Mouse (Mus musculus): Measurements from ENCODE around the gene Sept5. TPM values are rescaled to one million over a fixed set of nuclear protein-coding genes. Genes with fewer than 3 reads are reported as not detected.
A peak's percentile ranks its signal among the peaks of the same experiment; 100 is the strongest.

Gene Sept5
- polyA plus RNA-seq, 1 experiment from 2014 or later = 32.2 TPM

DNA sequence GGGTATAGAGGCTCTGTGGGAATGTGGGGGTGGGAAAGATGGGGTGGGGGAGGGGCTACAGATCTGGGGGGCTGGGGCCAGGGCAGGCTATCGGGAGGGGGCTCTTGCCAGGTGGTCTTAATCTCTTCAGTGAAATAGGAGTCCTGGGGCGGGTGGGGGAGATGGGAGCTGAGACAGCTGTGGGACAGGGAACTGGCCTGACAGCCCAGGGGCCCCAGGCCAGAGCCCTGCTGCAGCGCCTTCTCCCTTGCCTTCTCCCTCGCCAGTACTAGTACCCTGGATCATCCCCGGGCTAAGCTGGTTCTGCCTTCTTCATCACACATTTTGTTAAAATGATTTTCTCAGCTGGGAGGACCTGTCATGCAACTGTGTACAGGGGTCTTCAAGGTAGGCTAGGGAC lies 33.5 kb downstream of the Sept5 start:
- Histone ChIP-seq H3K4me1 (peaks cover 27% of the 10 kb centered on the region), H3K27me3 (replicated peaks; ENCODE audit: low read depth, poor library complexity, severe bottlenecking) (peaks cover 63% of the 10 kb centered on the region), H3K36me3 (replicated peaks) (no peaks in the 10 kb centered on the region), H3K4me3 (no peak overlapping the region), H3K9me3 (no peaks in the 10 kb centered on the region), H3K27ac (replicated peaks) (no peak overlapping the region)
- 31% methylated on average over 5 of the region's 5 CpGs for WGBS
- no peak for DNase-seq (ENCODE audit: low spot score)

DNA sequence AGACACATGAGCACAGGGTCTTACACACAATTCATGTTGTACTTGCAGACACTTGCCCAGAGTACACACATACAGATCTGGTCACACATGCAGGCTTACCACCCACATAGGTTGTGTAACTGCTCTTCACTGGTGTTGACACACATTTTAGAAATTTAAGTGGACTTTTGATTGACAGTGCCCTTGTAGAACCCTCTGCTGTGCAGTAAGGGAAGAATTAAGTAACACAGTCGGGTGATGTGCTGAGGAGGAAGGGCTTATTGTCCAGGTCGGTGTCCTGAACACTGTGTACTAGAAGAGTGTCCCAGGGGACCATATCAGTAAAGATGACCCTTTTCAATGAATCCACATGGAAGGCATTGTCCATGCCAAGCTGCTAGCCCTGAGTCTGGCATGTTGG lies 35.8 kb downstream of the Sept5 start:
- Histone ChIP-seq H3K4me3 (no peak overlapping the region), H3K9me3 (no peaks in the 10 kb centered on the region), H3K27ac (replicated peaks) (no peak overlapping the region), H3K4me1 (peaks cover 43% of the 10 kb centered on the region), H3K27me3 (replicated peaks; ENCODE audit: low read depth, poor library complexity, severe bottlenecking) (peaks cover 82% of the 10 kb centered on the region), H3K36me3 (replicated peaks) (no peaks in the 10 kb centered on the region)
- no peak for DNase-seq (ENCODE audit: low spot score)
- 75% methylated on average over 2 of the region's 2 CpGs for WGBS

DNA sequence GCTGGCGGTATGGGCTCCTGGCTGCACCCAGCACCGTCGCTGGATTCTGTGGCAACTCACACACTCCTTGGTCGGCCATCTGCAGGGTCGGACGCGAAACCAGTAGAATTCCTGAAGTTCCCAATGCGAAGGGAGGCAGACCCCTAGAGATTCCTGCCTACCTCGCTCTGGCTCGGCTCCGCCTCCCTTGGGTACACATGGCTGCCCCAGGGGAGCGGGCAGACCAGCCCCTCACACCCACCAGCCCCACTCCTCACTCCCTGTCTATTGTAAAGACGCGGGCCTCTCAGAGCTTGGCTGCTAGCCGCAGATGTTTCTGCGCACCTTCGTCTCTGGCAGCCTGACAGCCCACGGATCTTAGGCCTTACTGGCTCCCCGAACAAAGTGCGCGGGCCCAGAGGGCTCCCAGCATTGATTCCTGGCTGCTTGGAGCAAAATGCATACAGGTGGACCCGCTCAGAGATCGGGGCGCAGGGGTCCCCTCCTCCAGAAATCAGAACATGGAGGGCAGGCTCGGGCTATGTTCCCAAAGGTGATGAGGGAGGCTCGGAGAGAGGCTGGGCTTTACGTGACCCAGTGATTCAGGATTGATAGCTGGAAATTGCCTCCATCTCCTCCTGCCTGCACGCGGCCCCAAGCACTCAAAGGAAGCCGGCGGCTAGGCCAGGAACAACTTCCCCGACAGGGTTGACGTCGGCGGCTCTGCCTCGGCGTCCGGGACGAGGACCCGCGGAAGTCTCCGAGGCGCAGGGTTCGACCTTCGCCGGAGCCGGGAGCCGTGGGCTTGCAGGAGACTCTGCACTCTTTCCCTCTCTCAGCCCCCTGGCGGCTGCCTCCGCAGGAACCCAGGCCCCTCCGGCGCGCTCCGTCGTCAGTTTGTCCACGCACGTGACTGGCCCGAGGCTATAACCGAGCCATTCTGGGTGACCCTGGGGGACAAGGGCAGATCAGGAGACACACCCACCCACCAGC lies 38.4 kb downstream of the Sept5 start:
- Histone ChIP-seq H3K9me3 (no peaks in the 10 kb centered on the region), H3K27me3 (replicated peaks; ENCODE audit: low read depth, poor library complexity, severe bottlenecking) (peaks cover 99% of the 10 kb centered on the region), H3K36me3 (replicated peaks) (no peaks in the 10 kb centered on the region), H3K27ac (replicated peaks) (no peak overlapping the region), H3K4me3 (peak overlapping the region; percentile 50), H3K4me1 (peaks cover 57% of the 10 kb centered on the region)
- WGBS = 1% methylated on average over 59 of the region's 59 CpGs
- DNase-seq (ENCODE audit: low spot score) = peak; percentile 80

DNA sequence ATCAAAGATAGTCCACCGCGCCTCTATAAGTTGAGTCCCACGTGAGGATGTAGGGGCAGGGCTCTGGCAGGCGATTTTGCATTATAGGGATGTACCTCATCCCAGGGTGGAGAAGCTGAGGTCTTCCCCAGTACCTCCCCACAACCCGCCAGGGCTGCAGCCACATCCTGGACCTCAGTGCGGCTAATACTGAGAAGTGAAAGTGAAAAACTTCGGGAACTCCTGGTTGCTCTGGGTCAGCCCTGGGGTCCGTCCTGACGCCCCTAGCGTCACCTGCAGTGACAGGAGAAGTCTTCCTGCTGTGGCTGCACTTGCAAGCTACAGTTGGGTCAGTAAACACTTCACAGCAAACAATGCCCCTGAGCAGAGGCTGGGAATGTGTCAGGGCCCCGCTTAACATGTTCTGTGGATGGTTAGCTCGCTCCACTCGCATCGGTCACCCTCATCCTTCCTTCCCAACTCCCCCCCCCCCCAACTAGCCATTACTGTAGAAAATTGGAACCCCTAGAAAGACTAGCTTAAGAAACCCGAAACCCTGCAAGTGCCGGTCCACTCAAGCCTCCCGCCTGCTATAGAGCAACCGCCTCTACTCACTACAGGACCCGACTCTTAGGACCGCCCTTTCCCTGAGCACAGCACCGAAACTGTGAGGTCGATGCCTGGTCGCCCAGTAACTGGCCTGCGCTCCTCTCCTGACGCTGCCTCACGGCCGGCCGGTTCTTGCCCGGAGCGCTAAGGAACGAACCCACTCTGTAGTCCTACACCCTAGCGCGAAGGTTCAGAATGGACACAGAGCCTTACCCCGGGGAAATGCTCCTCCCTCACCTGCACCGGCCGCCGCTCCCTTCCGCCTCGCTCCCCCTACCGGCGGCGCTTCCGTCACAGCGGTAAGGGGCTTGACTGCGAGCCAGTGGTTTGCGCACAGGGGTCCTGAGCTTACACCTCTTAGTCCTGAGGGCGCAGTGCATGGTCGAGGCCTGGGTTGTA lies 39.7 kb downstream of the Sept5 start, which contains the start of gene Tbx1:
Gene Tbx1, minus strand, starts transcription at position 868 of the 987 bp plus-strand sequence.
- 1% methylated on average over 48 of the region's 48 CpGs for WGBS
- Histone ChIP-seq H3K36me3 (replicated peaks) (no peaks in the 10 kb centered on the region), H3K9me3 (no peaks in the 10 kb centered on the region), H3K27ac (replicated peaks) (no peak within 1 kb of the TSS), H3K27me3 (replicated peaks; ENCODE audit: low read depth, poor library complexity, severe bottlenecking) (peaks cover 99% of the 10 kb centered on the region), H3K4me1 (peaks cover 60% of the 10 kb centered on the region), H3K4me3 (peak within 1 kb of the TSS; percentile 50)
- DNase-seq (ENCODE audit: low spot score) = peak; percentile 74

DNA sequence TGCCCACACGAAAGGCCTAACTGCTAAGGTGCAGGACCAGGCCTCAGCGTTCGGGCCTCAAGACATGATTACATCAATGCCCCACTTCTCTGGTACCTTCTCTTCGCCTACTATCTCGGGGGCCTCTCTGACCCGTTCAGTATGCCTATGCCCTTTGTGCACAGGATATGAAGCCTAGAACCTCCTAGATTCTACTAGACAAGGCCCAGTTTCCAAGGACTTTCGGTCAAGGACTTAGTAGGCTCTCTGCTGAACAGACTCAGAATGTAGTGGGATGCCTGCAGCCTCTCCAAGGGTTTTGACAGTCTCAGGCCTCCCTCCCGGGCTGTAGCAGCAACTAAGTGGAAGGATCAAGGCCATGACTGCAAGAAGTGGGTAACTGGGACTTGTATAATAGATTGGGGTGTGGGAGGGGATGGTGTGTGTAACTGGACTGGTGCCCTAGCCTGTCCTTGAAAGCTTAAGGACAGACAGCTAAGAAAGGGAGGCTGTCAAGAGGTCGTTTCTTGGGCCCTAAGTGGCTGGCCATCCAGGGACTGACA lies 40.6 kb downstream of the Sept5 start:
- Histone ChIP-seq H3K36me3 (replicated peaks) (no peaks in the 10 kb centered on the region), H3K27ac (replicated peaks) (no peak overlapping the region), H3K4me3 (peak overlapping the region; percentile 61), H3K27me3 (replicated peaks; ENCODE audit: low read depth, poor library complexity, severe bottlenecking) (peaks cover 99% of the 10 kb centered on the region), H3K9me3 (no peaks in the 10 kb centered on the region), H3K4me1 (peaks cover 60% of the 10 kb centered on the region)
- WGBS = 10% methylated on average over 9 of the region's 9 CpGs
- no peak for DNase-seq (ENCODE audit: low spot score)

DNA sequence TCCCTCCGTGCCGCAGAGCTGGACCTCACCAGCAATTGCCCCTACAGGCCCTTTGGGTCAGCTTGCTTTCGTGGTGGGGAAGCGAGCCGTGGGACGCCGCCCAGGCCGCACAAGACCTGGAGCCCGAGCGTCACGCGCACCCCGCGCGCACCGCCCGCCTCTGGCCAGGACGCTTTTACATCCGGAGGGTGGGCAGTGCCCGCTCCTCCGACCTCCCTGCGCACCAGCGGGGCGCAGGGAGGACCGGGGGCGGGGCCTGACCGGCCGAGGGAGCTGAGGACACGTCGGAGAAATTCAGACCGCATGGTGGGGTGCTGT lies 41.1 kb downstream of the Sept5 start:
- peak; percentile 59 for DNase-seq (ENCODE audit: low spot score)

DNA sequence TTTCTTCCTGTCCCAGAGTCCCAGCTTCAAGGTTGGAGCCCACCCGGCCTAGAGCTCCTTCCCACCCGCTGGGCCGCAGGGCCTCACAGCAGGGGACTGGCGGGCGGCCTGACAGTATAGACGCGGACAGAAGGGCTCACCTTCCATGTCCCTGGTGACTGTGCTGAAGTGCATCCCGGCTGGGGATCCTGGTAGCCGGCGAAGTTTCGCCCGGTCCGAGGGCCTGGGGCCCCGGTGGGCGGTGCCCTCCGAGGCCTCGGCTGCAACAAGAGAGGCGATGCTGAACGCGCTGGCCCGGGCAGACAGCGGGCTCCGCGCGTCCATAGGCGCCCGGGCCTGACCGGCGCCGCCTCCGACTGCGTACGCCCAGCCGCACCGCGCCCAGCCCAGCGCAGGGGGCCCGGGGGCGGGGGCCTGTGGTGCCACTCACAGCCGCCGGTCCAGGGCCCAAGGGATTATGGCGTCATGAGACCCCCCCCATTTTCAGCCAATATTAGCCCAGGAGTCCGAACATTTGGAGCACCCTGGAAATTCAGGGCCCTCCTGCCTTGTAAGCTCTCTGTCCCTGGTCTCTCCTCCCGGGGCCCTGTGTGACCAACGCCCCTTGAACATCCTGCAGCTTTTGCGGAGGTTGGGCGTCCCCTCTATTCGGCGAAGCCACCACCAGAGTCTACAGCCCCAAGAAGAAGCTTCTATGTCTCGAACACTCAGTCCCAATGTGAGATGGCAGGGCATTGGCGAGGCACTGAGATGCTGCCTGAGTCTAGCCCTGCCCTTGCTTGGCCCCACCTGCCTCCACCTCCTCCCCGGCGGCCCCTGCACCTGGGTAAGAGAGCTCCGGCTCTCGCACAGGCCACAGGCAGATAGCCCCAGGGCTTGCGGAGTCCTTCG lies 41.7 kb downstream of the Sept5 start:
- H3K27me3 ChIP-seq (replicated peaks; ENCODE audit: low read depth, poor library complexity, severe bottlenecking) = peaks cover 99% of the 10 kb centered on the region
- peak; percentile 64 for DNase-seq (ENCODE audit: low spot score)
- H3K4me3 ChIP-seq = peak overlapping the region; percentile 61
- H3K9me3 ChIP-seq = no peaks in the 10 kb centered on the region
- no peaks in the 10 kb centered on the region for H3K36me3 ChIP-seq (replicated peaks)
- peaks cover 66% of the 10 kb centered on the region for H3K4me1 ChIP-seq
- WGBS = under 1% methylated on average over 57 of the region's 57 CpGs
- peak overlapping the region; percentile 37; the same call in 1 of the 2 replicates for H3K27ac ChIP-seq (replicated peaks)

More for the DNA sequence above, 41.1 kb downstream of the Sept5 start:
- H3K4me3 ChIP-seq = peak overlapping the region; percentile 61
- no peaks in the 10 kb centered on the region for H3K9me3 ChIP-seq
- H3K36me3 ChIP-seq (replicated peaks) = no peaks in the 10 kb centered on the region
- peaks cover 63% of the 10 kb centered on the region for H3K4me1 ChIP-seq
- peaks cover 99% of the 10 kb centered on the region for H3K27me3 ChIP-seq (replicated peaks; ENCODE audit: low read depth, poor library complexity, severe bottlenecking)
- H3K27ac ChIP-seq (replicated peaks) = 0 out of 2 replicates have a peak overlapping the region, but pooled peaks have one; percentile 37
- WGBS = 2% methylated on average over 31 of the region's 31 CpGs

DNA sequence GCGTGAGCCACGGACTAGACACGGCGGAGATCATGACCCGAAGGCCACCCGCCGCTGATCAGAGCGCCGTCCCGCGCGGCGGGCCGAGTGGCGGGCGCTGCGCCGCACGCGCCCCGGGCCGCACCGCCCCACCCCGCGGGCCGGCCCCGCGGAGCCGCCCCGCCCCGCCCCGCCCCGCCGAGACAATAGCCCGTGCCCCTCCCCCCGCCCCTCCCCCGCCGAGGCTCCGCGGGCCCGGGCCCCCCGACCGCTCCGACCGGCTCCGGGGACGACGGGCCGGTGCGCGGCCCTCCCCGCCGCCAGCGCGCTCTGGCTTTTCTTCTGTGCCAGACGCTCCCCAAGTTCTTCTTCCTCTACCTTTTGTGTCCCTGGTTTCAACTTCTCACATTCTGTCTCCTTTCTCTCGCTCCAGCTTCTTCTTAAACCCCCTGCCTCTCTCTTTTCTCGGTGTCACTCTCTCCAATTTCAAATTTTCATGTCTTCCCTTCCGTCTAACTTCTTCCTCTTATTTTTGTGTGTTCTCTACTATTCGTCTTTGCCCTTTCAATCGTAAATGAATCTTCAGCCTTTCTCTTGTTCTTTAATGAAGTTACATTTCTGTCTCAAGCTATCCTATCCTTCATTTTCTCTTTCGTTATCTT lies 42.7 kb downstream of the Sept5 start:
- peak overlapping the region; percentile 61 for H3K4me3 ChIP-seq
- H3K4me1 ChIP-seq = peaks cover 76% of the 10 kb centered on the region
- H3K27ac ChIP-seq (replicated peaks) = peak overlapping the region; percentile 78
- H3K36me3 ChIP-seq (replicated peaks) = no peaks in the 10 kb centered on the region
- H3K9me3 ChIP-seq = no peaks in the 10 kb centered on the region
- WGBS = under 1% methylated on average over 57 of the region's 62 CpGs
- peaks cover 100% of the 10 kb centered on the region for H3K27me3 ChIP-seq (replicated peaks; ENCODE audit: low read depth, poor library complexity, severe bottlenecking)
- peak; percentile 61 for DNase-seq (ENCODE audit: low spot score)

DNA sequence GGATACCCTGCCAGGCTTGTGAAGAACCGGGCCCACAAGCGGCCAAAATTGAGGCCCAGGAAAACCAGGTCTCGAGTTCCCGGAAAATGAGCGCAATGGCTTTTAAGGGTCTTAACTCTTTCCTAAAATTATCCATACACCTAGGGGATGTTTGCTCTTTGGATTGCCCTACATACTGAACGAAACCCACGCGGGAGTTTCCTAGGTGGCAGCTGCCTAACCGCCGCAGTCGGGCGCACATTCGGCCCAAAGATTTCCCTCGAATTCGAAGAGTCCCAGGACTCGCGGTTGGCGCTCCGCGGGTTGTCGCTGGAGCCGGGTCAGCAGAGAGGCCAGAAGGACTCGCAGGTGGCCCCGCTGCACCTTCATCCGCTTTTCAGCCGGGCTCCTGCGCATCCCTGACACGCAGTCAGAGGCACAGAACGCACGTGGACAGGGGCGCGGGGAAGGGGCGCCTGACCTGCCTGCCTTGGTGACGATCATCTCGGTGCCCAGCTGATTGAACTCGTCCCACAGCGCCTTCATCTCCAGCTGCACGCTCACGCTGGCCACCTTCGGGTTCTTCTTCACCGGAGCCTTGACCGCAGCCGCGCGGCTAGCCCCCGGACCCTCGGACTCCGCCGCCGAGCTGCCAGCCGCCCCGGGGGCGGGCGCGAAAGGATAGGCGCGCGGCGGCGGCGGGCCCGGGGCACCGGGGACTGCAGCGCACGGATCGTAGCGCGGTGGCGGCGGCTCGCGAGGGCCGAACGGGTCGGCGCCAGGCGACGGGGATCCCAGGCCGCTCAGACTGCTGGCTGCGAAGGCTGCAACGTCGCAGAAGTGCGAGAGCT lies 43.5 kb downstream of the Sept5 start:
- peak; percentile 63 for DNase-seq (ENCODE audit: low spot score)
- Histone ChIP-seq H3K4me1 (peaks cover 76% of the 10 kb centered on the region), H3K36me3 (replicated peaks) (no peaks in the 10 kb centered on the region), H3K9me3 (no peaks in the 10 kb centered on the region), H3K4me3 (peak overlapping the region; percentile 61), H3K27me3 (replicated peaks; ENCODE audit: low read depth, poor library complexity, severe bottlenecking) (peaks cover 100% of the 10 kb centered on the region), H3K27ac (replicated peaks) (peak overlapping the region; percentile 78)
- WGBS = under 1% methylated on average over 83 of the region's 83 CpGs

DNA sequence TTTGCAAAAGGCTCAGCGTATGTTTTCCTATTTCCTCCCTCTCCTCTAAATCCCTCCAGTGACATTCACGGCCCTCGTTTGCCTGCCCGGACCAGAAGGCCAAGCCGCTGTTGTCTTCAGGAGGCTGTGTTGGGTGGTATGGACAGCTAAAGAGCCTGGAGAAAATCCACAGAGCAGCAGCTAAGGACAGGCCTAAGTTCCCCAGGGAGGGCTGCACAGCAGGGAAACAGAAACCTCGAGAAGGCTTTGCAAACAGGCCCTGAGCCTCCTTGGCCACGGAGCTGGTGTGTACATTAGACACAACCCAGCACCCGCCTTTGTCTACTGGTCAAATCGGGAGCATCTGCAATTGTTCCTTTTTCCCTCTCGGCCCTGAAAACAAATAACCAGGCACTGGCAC lies 44.1 kb downstream of the Sept5 start:
- Histone ChIP-seq H3K4me1 (peaks cover 76% of the 10 kb centered on the region), H3K27ac (replicated peaks) (peak overlapping the region; percentile 53; the same call in 1 of the 2 replicates), H3K36me3 (replicated peaks) (no peaks in the 10 kb centered on the region), H3K4me3 (peak overlapping the region; percentile 61), H3K27me3 (replicated peaks; ENCODE audit: low read depth, poor library complexity, severe bottlenecking) (peaks cover 100% of the 10 kb centered on the region), H3K9me3 (no peaks in the 10 kb centered on the region)
- DNase-seq (ENCODE audit: low spot score) = peak; percentile 60
- WGBS = 2% methylated on average over 10 of the region's 10 CpGs
